Comparison of ENCODE assay signal across 7 mouse cellular contexts in genomic region chr11:78826442-78827013, GRCm38 (mm10). TPM values are rescaled to one million over a fixed set of nuclear protein-coding genes. Genes with fewer than 3 reads are reported as not detected.
DNase-seq lines count a peak whose midpoint lies in the region; ATAC-seq lines count a peak whose summit lies in the region.

Lyrm9 (plus strand) TSS chr11:78826584.

- under 1% methylated on average over 41 of the region's 51 CpGs for WGBS in embryonic facial prominence, embryonic 11.5 days
- under 1% methylated on average over 51 of the region's 51 CpGs for WGBS in limb, embryonic 11.5 days
- under 1% methylated on average over 51 of the region's 51 CpGs for WGBS in midbrain, embryonic 14.5 days

- ATAC-seq in embryonic facial prominence, embryonic 11.5 days (replicated peaks; ENCODE audit: insufficient number of reproducible peaks, low FRiP score, low TSS enrichment, low read depth), result peak; percentile 80
- peak; percentile 77 for ATAC-seq in limb, embryonic 11.5 days (ENCODE audit: insufficient number of reproducible peaks, low FRiP score, low TSS enrichment, low read depth)
- peak; percentile 81 for ATAC-seq in midbrain, embryonic 14.5 days (ENCODE audit: low FRiP score, low TSS enrichment)

- no peaks in the 10 kb centered on the region for H3K36me3 ChIP-seq in embryonic facial prominence, embryonic 11.5 days (replicated peaks; ENCODE audit: control insufficient read depth, insufficient read depth, low read depth, low read length)
- H3K36me3 ChIP-seq in limb, embryonic 11.5 days (ENCODE audit: control insufficient read depth, insufficient read depth, low read length), result no peaks in the 10 kb centered on the region
- no peaks in the 10 kb centered on the region for H3K36me3 ChIP-seq in midbrain, embryonic 14.5 days (ENCODE audit: control insufficient read depth, insufficient read depth, low read length)

- H3K4me1 ChIP-seq in embryonic facial prominence, embryonic 11.5 days (ENCODE audit: control insufficient read depth, insufficient read depth, low read length), result no peaks in the 10 kb centered on the region
- no peaks in the 10 kb centered on the region; the same call in 1 of the 2 replicates for H3K4me1 ChIP-seq in limb, embryonic 11.5 days (ENCODE audit: control insufficient read depth, insufficient read depth, low read length)
- H3K4me1 ChIP-seq in midbrain, embryonic 14.5 days (ENCODE audit: control insufficient read depth, insufficient read depth, low read length), result peaks cover 26% of the 10 kb centered on the region; the same call in 1 of the 2 replicates

- no peak within 1 kb of the TSS for H3K27ac ChIP-seq in embryonic facial prominence, embryonic 11.5 days (replicated peaks; ENCODE audit: low read depth, low read length)
- H3K27ac ChIP-seq in limb, embryonic 11.5 days (replicated peaks; ENCODE audit: low read depth, low read length), result no peak within 1 kb of the TSS
- H3K27ac ChIP-seq in midbrain, embryonic 14.5 days (replicated peaks; ENCODE audit: low read depth, low read length), result peak within 1 kb of the TSS; percentile 71

- peak within 1 kb of the TSS; percentile 58 for H3K4me3 ChIP-seq in embryonic facial prominence, embryonic 11.5 days (ENCODE audit: low read depth, low read length)
- H3K4me3 ChIP-seq in limb, embryonic 11.5 days (ENCODE audit: low read depth, low read length), result peak within 1 kb of the TSS; percentile 56
- H3K4me3 ChIP-seq in midbrain, embryonic 14.5 days (replicated peaks; ENCODE audit: low read depth, low read length), result peak within 1 kb of the TSS; percentile 50

- H3K9ac ChIP-seq in embryonic facial prominence, embryonic 11.5 days (replicated peaks; ENCODE audit: low read length), result peak within 1 kb of the TSS; percentile 57
- peak within 1 kb of the TSS; percentile 67 for H3K9ac ChIP-seq in limb, embryonic 11.5 days (ENCODE audit: low read length)
- peak within 1 kb of the TSS; percentile 66 for H3K9ac ChIP-seq in midbrain, embryonic 14.5 days (replicated peaks; ENCODE audit: low read length)

- no peaks in the 10 kb centered on the region for H3K9me3 ChIP-seq in embryonic facial prominence, embryonic 11.5 days (replicated peaks; ENCODE audit: control insufficient read depth, low read length)
- H3K9me3 ChIP-seq in limb, embryonic 11.5 days (ENCODE audit: control insufficient read depth, low read length), result no peaks in the 10 kb centered on the region
- H3K9me3 ChIP-seq in midbrain, embryonic 14.5 days (ENCODE audit: control insufficient read depth, low read length), result no peaks in the 10 kb centered on the region

- peak; percentile 99 for DNase-seq in adrenal gland, postnatal 14 days
- DNase-seq in embryonic facial prominence, embryonic 11.5 days (ENCODE audit: low spot score), result peak; percentile 93
- DNase-seq in heart, adult 11 months, result peak; percentile 99
- peak; percentile 97 for DNase-seq in kidney, adult 18-20 months
- peak; percentile 99 for DNase-seq in limb, embryonic 11.5 days (ENCODE audit: low spot score)
- DNase-seq in midbrain, embryonic 14.5 days, result peak; percentile 96
- DNase-seq in spleen, adult 18-20 months, result peak; percentile 90 to 98

- H3K4me2 ChIP-seq in embryonic facial prominence, embryonic 11.5 days (ENCODE audit: low read depth, low read length), result peak within 1 kb of the TSS; percentile 65
- H3K4me2 ChIP-seq in limb, embryonic 11.5 days (ENCODE audit: low read depth, severe bottlenecking), result peak within 1 kb of the TSS; percentile 72
- H3K4me2 ChIP-seq in midbrain, embryonic 14.5 days (ENCODE audit: low read length), result peak within 1 kb of the TSS; percentile 70

- no peaks in the 10 kb centered on the region for H3K27me3 ChIP-seq in embryonic facial prominence, embryonic 11.5 days (ENCODE audit: control insufficient read depth, insufficient read depth, low read length)
- H3K27me3 ChIP-seq in limb, embryonic 11.5 days (ENCODE audit: control insufficient read depth, insufficient read depth, low read length), result no peaks in the 10 kb centered on the region
- no peaks in the 10 kb centered on the region for H3K27me3 ChIP-seq in midbrain, embryonic 14.5 days (ENCODE audit: control insufficient read depth, insufficient read depth, low read length)

RNA-seq across cellular contexts. Expression of gene Lyrm9, which starts in this region (rescaled TPM):
- 26.1 and 32.7 TPM in 2 replicates for total RNA-seq in adrenal gland, postnatal 14 days (2021)
- polyA plus RNA-seq in embryonic facial prominence, embryonic 11.5 days (2014; fragmentation: Nextera tagmentation; extraction: Ambion mirVana), result 12.4 and 14.2 TPM in 2 replicates
- 12.8 and 15.2 TPM in 2 replicates for polyA plus RNA-seq in limb, embryonic 11.5 days (2014; fragmentation: Nextera tagmentation; extraction: Ambion mirVana)
- polyA plus RNA-seq in midbrain, embryonic 14.5 days (2014; fragmentation: Nextera tagmentation; extraction: Ambion mirVana), result 26.1 and 30.9 TPM in 2 replicates
